ENCODE assay signal across 24 mouse cellular contexts in genomic region chr14:118936236-118936635, GRCm38 (mm10). TPM values are rescaled to one million over a fixed set of nuclear protein-coding genes. Genes with fewer than 3 reads are reported as not detected.
DNase-seq lines count a peak whose midpoint lies in the region; ATAC-seq and TF ChIP-seq lines count a peak whose summit lies in the region.
"Had no signal": no experiment of that assay in that cellular context is flagged by ENCODE, and none has a peak within 500 bp of the region (broad histone marks: within the 10 kb centered on the region; RNA-seq: fewer than 3 reads in every experiment).

No protein-coding gene starts in this region.

- WGBS in liver, adult 2 months: 16% methylated on average over 3 of the region's 3 CpGs
- WGBS in liver, embryonic 11.5 days: 63% methylated on average over 3 of the region's 3 CpGs
- WGBS in liver, embryonic 15.5 days (ENCODE audit: insufficient replicate concordance): 69% methylated on average over 3 of the region's 3 CpGs

- no peak overlapping the region for H3K9ac ChIP-seq in liver, adult 2 months (ENCODE audit: low read depth, low read length)
- no peak overlapping the region for H3K9ac ChIP-seq in liver, embryonic 11.5 days (ENCODE audit: low read depth, low read length)
- no peak overlapping the region for H3K9ac ChIP-seq in liver, embryonic 15.5 days
- H3K9ac ChIP-seq: embryonic facial prominence, embryonic 15.5 days had no signal

- H3K9me3 ChIP-seq in liver, embryonic 11.5 days (ENCODE audit: control insufficient read depth, low read length): no peaks in the 10 kb centered on the region
- H3K9me3 ChIP-seq in liver, embryonic 15.5 days (replicated peaks): no peaks in the 10 kb centered on the region
- H3K9me3 ChIP-seq: embryonic facial prominence, embryonic 15.5 days; forebrain, embryonic 10.5 days; G1E; heart, embryonic 15.5 days; hindbrain, embryonic 10.5 days had no signal

- H3K36me3 ChIP-seq in liver, adult 2 months (ENCODE audit: control insufficient read depth, insufficient read depth, low read length): no peaks in the 10 kb centered on the region
- H3K36me3 ChIP-seq in liver, embryonic 11.5 days (ENCODE audit: control insufficient read depth, insufficient read depth, low read length): no peaks in the 10 kb centered on the region
- H3K36me3 ChIP-seq in liver, embryonic 15.5 days (replicated peaks): no peaks in the 10 kb centered on the region
- H3K36me3 ChIP-seq: embryonic facial prominence, embryonic 15.5 days; forebrain, embryonic 10.5 days; heart, embryonic 15.5 days; hindbrain, embryonic 10.5 days had no signal

- ATAC-seq in liver, embryonic 11.5 days (replicated peaks; ENCODE audit: low FRiP score): no peak
- ATAC-seq in liver, embryonic 15.5 days (ENCODE audit: insufficient read depth): no peak
- ATAC-seq: CD4-positive, CD25-positive, alpha-beta regulatory T cell, adult 4 months; forebrain, embryonic 14.5 days had no signal

- H3K27me3 ChIP-seq in liver, adult 2 months (ENCODE audit: control insufficient read depth, insufficient read depth, low read length): no peaks in the 10 kb centered on the region
- H3K27me3 ChIP-seq in liver, embryonic 11.5 days (replicated peaks; ENCODE audit: control insufficient read depth, insufficient read depth, low read length): no peaks in the 10 kb centered on the region
- H3K27me3 ChIP-seq in liver, embryonic 15.5 days: no peaks in the 10 kb centered on the region
- H3K27me3 ChIP-seq: embryonic facial prominence, embryonic 15.5 days; heart, embryonic 15.5 days had no signal

- no peak for TF ChIP-seq POLR2A in liver, adult 2 months (IDR thresholded peaks at IDR 0.05; ENCODE audit: extremely low read depth, insufficient read depth, low read length)

- H3K27ac ChIP-seq in liver, adult 2 months (replicated peaks; ENCODE audit: insufficient read depth, low read depth, low read length): no peak overlapping the region
- H3K27ac ChIP-seq in liver, embryonic 11.5 days (ENCODE audit: low read depth, low read length): no peak overlapping the region
- no peak overlapping the region for H3K27ac ChIP-seq in liver, embryonic 15.5 days (replicated peaks)
- H3K27ac ChIP-seq: hindbrain, embryonic 14.5 days had no signal

- peaks cover 17% of the 10 kb centered on the region for H3K4me1 ChIP-seq in liver, adult 2 months (ENCODE audit: control insufficient read depth, insufficient read depth, low read length)
- peaks cover 21% of the 10 kb centered on the region for H3K4me1 ChIP-seq in liver, embryonic 11.5 days (replicated peaks; ENCODE audit: control insufficient read depth, insufficient read depth, low read length)
- H3K4me1 ChIP-seq in liver, embryonic 15.5 days (replicated peaks): peaks cover 44% of the 10 kb centered on the region

- H3K79me2 ChIP-seq in liver, adult 2 months (ENCODE audit: control insufficient read depth, insufficient read depth, low read length): peaks cover 12% of the 10 kb centered on the region; the same call in 1 of the 2 replicates

- no peak overlapping the region for H3K4me3 ChIP-seq in liver, adult 2 months (ENCODE audit: insufficient read depth, low read depth, low read length)
- no peak overlapping the region for H3K4me3 ChIP-seq in liver, embryonic 11.5 days (ENCODE audit: low read depth, low read length)
- H3K4me3 ChIP-seq in liver, embryonic 15.5 days (replicated peaks): no peak overlapping the region

- TF ChIP-seq CTCF in liver, adult 2 months (IDR thresholded peaks at IDR 0.05; ENCODE audit: low read depth, low read length): no peak

- H3K4me2 ChIP-seq in liver, embryonic 11.5 days: peak overlapping the region; percentile 71; the same call in 1 of the 2 replicates
- 0 out of 2 replicates have a peak overlapping the region, but pooled peaks have one; percentile 9 for H3K4me2 ChIP-seq in liver, embryonic 15.5 days

- DNase-seq in cerebellum, adult 9-10 months: peak; percentile 50
- no peak for DNase-seq in cerebellum, adult 11-12 months
- peak; percentile 68 for DNase-seq in liver, adult 2 months (ENCODE audit: extremely low read depth, low read depth, low spot score)
- DNase-seq in liver: no peak
- no peak for DNase-seq in liver, embryonic 11.5 days (ENCODE audit: low spot score)
- DNase-seq in Muller cell, postnatal 12 days (ENCODE audit: inconsistent ontology term): no peak
- no peak for DNase-seq in urinary bladder, adult 2 months (ENCODE audit: low spot score)
- DNase-seq: adrenal gland, postnatal 14 days; B cell, adult 2 months; cerebellum, adult 18-20 months; cerebellum, postnatal 14 days; embryo, embryonic 11 days; gastrocnemius, adult 2 months; gastrocnemius, postnatal 25 days had no signal

RNA-seq across cellular contexts. Expression of gene Dnajc3, which starts 1.5 kb away (rescaled TPM):
- total RNA-seq in liver, adult 2 months (2014; rRNA removed): 155 and 159 TPM in 2 replicates
- polyA plus RNA-seq in liver, adult 2 months (2012; rRNA removed): 32.4 and 40.2 TPM in 2 replicates
- polyA plus RNA-seq in liver, embryonic 11.5 days (2014; fragmentation: Nextera tagmentation; extraction: Ambion mirVana): 53.7 and 54.7 TPM in 2 replicates
- polyA plus RNA-seq in liver, embryonic 15.5 days (2015; fragmentation: Nextera tagmentation; extraction: Ambion mirVana): 29.7 and 32.4 TPM in 2 replicates
- 35.5 and 36.1 TPM in 2 replicates for polyA plus RNA-seq in urinary bladder, adult 2 months (2012; rRNA removed)

RNA-seq across cellular contexts. Expression of gene Dzip1, which starts 11.0 kb away (rescaled TPM):
- 0.55 and 0.74 TPM in 2 replicates for total RNA-seq in liver, adult 2 months (2014; rRNA removed)
- polyA plus RNA-seq in liver, adult 2 months (2012; rRNA removed): 0.23 and 0.44 TPM in 2 replicates
- 7.2 and 7.8 TPM in 2 replicates for polyA plus RNA-seq in liver, embryonic 11.5 days (2014; fragmentation: Nextera tagmentation; extraction: Ambion mirVana)
- 1.6 and 1.9 TPM in 2 replicates for polyA plus RNA-seq in liver, embryonic 15.5 days (2015; fragmentation: Nextera tagmentation; extraction: Ambion mirVana)
- 21.5 and 26.5 TPM in 2 replicates for polyA plus RNA-seq in urinary bladder, adult 2 months (2012; rRNA removed)
- total RNA-seq: granulocyte monocyte progenitor cell, adult 5-6 weeks had no signal

Comparison
In these comparisons a context has a peak if more than half of its experiments do, and no peak if none do; other contexts are left out.
1. DNase-seq: peak in cerebellum, adult 9-10 months (single experiment) and liver, adult 2 months (single experiment); none in cerebellum, adult 11-12 months (single experiment), liver (single experiment), liver, embryonic 11.5 days (single experiment), Muller cell, postnatal 12 days (single experiment) and urinary bladder, adult 2 months (single experiment).